Mouse (Mus musculus): ENCODE results near the gene Tcirg1. TPM values are rescaled to one million over a fixed set of nuclear protein-coding genes. Genes with fewer than 3 reads are reported as not detected.

The Tcirg1 gene
- polyA plus RNA-seq, 1 experiment from 2014 or later = 24.7 TPM

DNA sequence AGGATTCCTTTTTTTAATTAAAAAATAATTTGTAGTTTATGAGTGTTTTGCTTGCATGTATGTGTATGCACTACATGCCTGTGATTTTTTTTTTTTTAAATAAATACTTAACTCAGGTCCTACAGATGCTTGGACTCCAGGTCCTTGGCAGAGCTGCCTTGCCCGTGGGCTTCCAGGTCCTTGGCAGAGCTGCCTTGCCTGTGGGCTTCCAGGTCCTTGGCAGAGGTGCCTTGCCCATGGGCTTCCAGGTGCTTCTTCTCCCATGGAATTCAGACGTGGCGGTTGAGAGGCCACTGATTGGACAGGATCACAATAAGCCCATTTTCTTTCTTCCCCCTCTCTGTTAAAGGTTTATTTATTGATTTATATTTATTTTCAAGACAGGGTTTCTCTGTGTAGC, 49.7 kb downstream of the Tcirg1 start:
- WGBS (ENCODE audit: insufficient replicate concordance) = 65% methylated on average over 3 of the region's 3 CpGs
- no peak overlapping the region for H3K4me3 ChIP-seq
- H3K27ac ChIP-seq = no peak overlapping the region
- H3K36me3 ChIP-seq = no peaks in the 10 kb centered on the region
- H3K9me3 ChIP-seq (replicated peaks) = no peaks in the 10 kb centered on the region
- ATAC-seq = no peak
- H3K4me2 ChIP-seq = no peak overlapping the region
- H3K9ac ChIP-seq = no peak overlapping the region
- no peaks in the 10 kb centered on the region for H3K27me3 ChIP-seq (replicated peaks)
- peaks cover 46% of the 10 kb centered on the region for H3K4me1 ChIP-seq

DNA sequence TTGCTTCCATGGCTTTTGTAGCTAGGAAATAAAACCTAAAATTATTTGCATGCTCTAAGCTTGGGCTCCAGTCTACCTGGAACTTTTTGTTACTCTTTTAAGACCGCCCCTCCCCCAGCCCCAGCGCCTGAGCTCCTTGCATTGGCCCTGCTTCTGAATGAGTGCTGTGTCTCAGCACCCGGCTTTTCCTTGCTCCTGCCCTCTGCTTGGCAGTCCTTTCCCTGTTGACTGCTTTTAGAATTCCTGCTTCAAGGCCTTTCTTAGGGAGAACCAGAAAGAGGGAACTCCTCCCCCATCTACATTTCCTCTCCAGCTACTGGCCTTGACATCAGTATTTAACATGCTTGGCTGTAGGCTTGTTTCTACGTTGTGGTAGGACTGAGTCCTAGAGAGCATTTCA, 51.3 kb downstream of the Tcirg1 start:
- Histone ChIP-seq H3K9me3 (replicated peaks) (no peaks in the 10 kb centered on the region), H3K27ac (no peak overlapping the region), H3K4me3 (no peak overlapping the region), H3K9ac (no peak overlapping the region), H3K36me3 (no peaks in the 10 kb centered on the region), H3K27me3 (replicated peaks) (no peaks in the 10 kb centered on the region), H3K4me2 (0 out of 2 replicates have a peak overlapping the region, but pooled peaks have one; percentile 9), H3K4me1 (peaks cover 48% of the 10 kb centered on the region)
- WGBS (ENCODE audit: insufficient replicate concordance) = 43% methylated on average over 4 of the region's 4 CpGs
- ATAC-seq = no peak

DNA sequence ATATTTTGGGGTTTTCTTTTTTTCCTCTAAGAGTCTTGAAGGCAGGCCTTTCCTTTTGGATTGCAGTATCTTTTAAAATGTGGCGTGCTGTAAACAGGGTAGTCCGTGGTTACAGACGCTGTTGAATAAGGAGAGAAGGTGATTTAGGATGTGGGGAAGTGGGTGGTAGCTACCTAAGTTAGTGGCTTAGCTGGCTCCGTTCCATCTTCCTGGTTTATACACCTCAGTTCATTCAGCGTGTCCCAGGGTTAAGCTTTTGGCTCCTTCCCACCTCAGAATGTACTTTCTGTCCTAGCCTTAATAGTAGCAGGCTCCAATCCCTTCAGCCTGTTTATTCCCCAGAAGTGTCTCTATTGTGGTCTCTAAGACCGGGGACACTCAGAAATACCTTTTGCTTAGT, 51.8 kb downstream of the Tcirg1 start:
- 64% methylated on average over 6 of the region's 6 CpGs for WGBS (ENCODE audit: insufficient replicate concordance)
- Histone ChIP-seq H3K4me2 (0 out of 2 replicates have a peak overlapping the region, but pooled peaks have one; percentile 9), H3K27ac (no peak overlapping the region), H3K9me3 (replicated peaks) (no peaks in the 10 kb centered on the region), H3K9ac (no peak overlapping the region), H3K4me3 (no peak overlapping the region), H3K36me3 (no peaks in the 10 kb centered on the region), H3K4me1 (peaks cover 51% of the 10 kb centered on the region), H3K27me3 (replicated peaks) (no peaks in the 10 kb centered on the region)
- no peak for ATAC-seq

DNA sequence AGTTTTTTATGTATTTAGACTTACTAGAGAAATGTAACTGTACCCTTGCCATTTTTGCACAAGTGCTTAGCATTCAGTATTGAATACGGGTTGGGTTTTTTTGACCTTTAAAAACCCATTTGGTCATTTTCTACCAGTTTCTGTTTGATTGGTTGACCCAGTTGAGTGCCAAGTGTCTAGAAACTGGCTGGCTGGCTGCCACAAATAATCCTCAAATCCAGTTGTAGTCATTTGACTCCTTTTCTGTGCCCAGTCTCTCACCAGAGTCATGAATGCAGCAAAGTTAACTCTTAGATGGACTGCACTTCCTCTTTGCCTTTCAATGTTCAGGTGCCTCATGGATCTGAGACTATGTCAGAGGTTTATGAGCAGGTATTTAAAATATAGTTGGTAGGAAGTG, 53.0 kb downstream of the Tcirg1 start:
- WGBS (ENCODE audit: insufficient replicate concordance) = 88% methylated on average over 1 of the region's 1 CpGs
- peak overlapping the region; percentile 93 for H3K4me2 ChIP-seq
- ATAC-seq = no peak
- H3K4me3 ChIP-seq = no peak overlapping the region
- H3K27me3 ChIP-seq (replicated peaks) = no peaks in the 10 kb centered on the region
- no peak overlapping the region for H3K27ac ChIP-seq
- no peaks in the 10 kb centered on the region for H3K36me3 ChIP-seq
- no peaks in the 10 kb centered on the region for H3K9me3 ChIP-seq (replicated peaks)
- no peak overlapping the region for H3K9ac ChIP-seq
- peaks cover 58% of the 10 kb centered on the region for H3K4me1 ChIP-seq

DNA sequence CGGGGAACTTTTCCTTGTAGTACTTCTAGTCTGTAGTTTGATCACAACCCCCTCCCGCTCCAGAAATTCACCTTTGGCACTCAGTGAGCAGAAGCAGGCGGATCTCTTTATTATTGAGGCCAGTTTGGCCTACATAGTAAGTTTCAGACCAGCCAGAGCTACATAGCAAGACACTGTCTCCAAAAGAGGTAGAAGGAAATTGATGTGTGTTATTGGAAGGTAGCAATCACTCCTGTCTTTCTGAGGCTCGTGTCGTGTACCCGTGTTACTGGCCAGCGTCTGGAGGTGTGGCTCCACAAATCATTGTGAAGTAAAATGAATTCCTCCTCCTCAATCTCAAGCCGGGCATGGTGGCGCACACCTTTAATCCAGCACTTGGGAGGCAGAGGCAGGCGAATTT, 53.8 kb downstream of the Tcirg1 start:
- Histone ChIP-seq H3K4me2 (peak overlapping the region; percentile 93), H3K27me3 (replicated peaks) (no peaks in the 10 kb centered on the region), H3K9ac (no peak overlapping the region), H3K27ac (no peak overlapping the region), H3K9me3 (replicated peaks) (no peaks in the 10 kb centered on the region), H3K4me3 (peak overlapping the region; percentile 73), H3K4me1 (peaks cover 58% of the 10 kb centered on the region), H3K36me3 (no peaks in the 10 kb centered on the region)
- ATAC-seq = no peak
- WGBS (ENCODE audit: insufficient replicate concordance) = 75% methylated on average over 10 of the region's 10 CpGs

DNA sequence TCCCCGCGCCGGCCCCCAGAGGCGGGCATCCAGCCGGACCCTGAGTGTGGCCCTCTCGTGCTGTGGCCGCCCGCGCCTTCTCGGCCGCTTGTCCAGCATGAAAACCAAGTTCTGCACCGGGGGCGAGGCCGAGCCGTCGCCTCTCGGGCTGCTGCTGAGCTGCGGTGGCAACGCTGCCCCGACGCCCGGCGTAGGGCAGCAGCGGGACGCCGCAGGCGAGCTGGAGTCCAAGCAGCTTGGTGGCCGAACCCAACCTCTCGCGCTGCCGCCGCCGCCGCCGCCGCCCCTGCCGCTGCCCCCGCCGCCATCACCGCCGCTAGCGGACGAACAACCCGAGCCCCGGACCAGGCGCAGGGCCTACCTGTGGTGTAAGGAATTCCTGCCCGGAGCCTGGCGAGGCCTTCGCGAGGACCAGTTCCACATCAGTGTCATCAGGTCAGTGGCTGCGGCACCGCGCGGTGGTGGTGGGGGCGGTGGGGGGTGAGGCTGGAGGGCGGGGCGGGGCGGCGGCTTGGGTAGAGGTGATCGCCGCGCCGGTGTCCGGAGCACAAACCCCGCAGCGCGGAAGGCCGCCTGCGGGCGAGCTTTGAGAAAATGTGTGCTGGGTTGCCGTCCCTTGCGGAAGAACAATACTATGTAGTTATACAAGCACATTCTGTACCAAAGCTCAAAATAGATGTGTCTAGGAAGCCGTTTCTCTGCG, 54.8 kb downstream of the Tcirg1 start:
- Histone ChIP-seq H3K36me3 (no peaks in the 10 kb centered on the region), H3K27me3 (replicated peaks) (no peaks in the 10 kb centered on the region), H3K4me2 (peak overlapping the region; percentile 93), H3K27ac (peak overlapping the region; percentile 95), H3K4me3 (peak overlapping the region; percentile 73), H3K4me1 (peaks cover 56% of the 10 kb centered on the region), H3K9ac (peak overlapping the region; percentile 85), H3K9me3 (replicated peaks) (no peaks in the 10 kb centered on the region)
- WGBS (ENCODE audit: insufficient replicate concordance) = under 1% methylated on average over 64 of the region's 74 CpGs
- ATAC-seq = peak; percentile 3; the same call in 1 of the 2 replicates

DNA sequence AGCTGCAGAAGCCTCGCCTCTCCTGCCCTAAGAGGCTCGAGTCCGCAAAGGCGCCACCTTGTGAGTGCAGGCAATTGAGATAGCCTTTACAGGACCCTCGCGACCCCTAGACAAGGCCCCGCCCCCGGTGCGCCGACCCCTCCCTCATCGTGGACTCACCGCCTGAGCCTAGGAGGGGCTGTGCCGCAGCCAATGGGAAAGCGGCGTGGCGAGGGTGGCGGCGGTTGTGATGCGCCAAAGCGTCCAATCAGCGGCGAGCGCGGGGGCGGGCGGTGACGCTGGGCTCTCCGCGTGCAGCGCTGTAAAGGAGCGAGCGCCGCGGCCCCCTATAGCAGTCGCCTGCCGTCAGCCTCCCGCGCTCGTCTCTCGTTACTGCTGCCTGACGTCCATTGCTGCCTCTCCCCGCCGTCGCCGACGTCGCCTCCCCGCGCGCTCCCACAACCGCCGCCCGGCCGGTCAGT, 55.4 kb downstream of the Tcirg1 start, which contains the start of gene Chka:
Chka (plus strand) TSS at position 272 of the 461 bp plus-strand sequence.
- Histone ChIP-seq H3K9me3 (replicated peaks) (no peaks in the 10 kb centered on the region), H3K4me2 (peak within 1 kb of the TSS; percentile 93), H3K9ac (peak within 1 kb of the TSS; percentile 85), H3K36me3 (no peaks in the 10 kb centered on the region), H3K4me1 (peaks cover 55% of the 10 kb centered on the region), H3K4me3 (peak within 1 kb of the TSS; percentile 73), H3K27me3 (replicated peaks) (no peaks in the 10 kb centered on the region), H3K27ac (peak within 1 kb of the TSS; percentile 95)
- under 1% methylated on average over 50 of the region's 54 CpGs for WGBS (ENCODE audit: insufficient replicate concordance)
- peak; percentile 96 for ATAC-seq

DNA sequence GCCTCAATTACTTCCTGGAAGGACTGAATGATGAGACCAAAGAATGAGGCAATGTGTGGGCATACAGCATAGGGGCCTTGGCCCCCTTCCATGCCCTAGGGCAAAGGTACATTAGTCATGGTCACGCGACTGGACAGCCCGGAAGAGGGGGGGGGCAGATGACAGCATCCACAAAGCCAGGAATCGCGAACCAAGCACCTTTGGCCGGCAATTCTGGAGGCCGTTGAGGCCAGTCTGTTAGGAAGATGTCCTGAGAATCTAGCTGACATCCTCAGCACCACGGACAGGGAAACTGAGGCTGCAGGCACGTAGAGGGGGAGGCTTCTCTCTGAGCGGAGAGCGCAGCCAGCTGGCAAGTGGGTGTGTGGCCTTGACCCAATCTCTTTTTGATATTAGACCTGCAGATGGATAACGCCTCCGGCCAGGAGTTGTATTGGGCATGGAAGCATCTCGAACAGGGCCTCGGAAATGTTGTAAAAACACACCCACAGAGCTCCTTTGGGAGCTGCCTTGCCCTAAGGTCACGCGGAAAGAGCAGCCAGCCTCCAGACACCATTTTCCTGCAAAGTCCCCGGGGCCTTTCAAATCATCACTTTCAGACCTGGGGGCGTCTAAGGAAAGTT, 56.0 kb downstream of the Tcirg1 start:
- Histone ChIP-seq H3K4me2 (peak overlapping the region; percentile 93), H3K4me3 (peak overlapping the region; percentile 73), H3K27ac (peak overlapping the region; percentile 75), H3K36me3 (no peaks in the 10 kb centered on the region), H3K9me3 (replicated peaks) (no peaks in the 10 kb centered on the region), H3K9ac (peak overlapping the region; percentile 67), H3K4me1 (peaks cover 53% of the 10 kb centered on the region), H3K27me3 (replicated peaks) (no peaks in the 10 kb centered on the region)
- WGBS (ENCODE audit: insufficient replicate concordance) = 8% methylated on average over 19 of the region's 19 CpGs
- peak; percentile 6; the same call in 1 of the 2 replicates for ATAC-seq

DNA sequence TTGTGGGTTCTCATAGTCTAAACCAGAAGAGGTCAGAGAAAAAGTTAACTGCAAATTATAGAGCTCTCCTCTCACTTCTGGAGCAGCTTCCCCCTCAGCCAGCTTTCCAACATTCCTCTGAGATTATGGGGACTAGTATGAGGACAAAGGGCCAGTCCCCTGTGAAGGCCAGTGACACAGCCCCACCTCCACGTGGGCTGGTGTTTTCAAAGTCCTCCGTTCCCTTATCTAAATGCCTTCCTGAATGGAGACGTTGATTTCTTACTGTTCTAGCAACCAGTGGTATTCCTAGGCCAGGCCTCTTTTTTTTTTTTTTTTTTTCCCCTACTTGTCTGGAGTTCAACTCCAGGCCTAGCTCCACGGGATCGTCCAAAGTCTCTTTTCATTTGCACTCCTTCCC, 56.9 kb downstream of the Tcirg1 start:
- Histone ChIP-seq H3K36me3 (no peaks in the 10 kb centered on the region), H3K27ac (peak overlapping the region; percentile 75), H3K4me2 (no peak overlapping the region)

DNA sequence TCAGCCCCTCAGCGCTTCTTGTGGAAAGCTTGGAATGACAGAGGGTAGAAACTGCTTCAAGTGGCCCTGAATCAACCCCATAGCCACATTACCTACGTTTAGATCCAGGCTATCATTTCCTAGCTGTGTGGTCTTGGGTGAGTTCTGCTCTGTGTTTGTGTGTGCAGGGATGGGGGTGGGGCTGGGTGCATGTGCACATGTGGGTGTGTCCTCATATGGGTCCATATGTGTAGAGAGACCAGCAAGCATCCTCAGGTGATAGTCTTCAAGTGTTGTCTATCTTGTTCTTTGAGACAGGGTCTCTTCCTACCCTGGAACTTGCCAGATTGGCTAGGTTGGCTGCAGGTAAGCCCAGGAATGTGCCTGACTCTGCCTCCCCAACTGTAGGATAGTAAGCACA, 57.7 kb downstream of the Tcirg1 start:
- WGBS (ENCODE audit: insufficient replicate concordance) = 73% methylated on average over 2 of the region's 2 CpGs
- Histone ChIP-seq H3K36me3 (no peaks in the 10 kb centered on the region), H3K27me3 (replicated peaks) (no peaks in the 10 kb centered on the region), H3K9ac (no peak overlapping the region), H3K9me3 (replicated peaks) (no peaks in the 10 kb centered on the region), H3K4me2 (no peak overlapping the region), H3K4me1 (peaks cover 40% of the 10 kb centered on the region), H3K4me3 (no peak overlapping the region), H3K27ac (no peak overlapping the region)
- ATAC-seq = no peak

More for the DNA sequence above, 56.9 kb downstream of the Tcirg1 start:
- Histone ChIP-seq H3K27me3 (replicated peaks) (no peaks in the 10 kb centered on the region), H3K4me1 (peaks cover 45% of the 10 kb centered on the region), H3K4me3 (no peak overlapping the region), H3K9ac (no peak overlapping the region), H3K9me3 (replicated peaks) (no peaks in the 10 kb centered on the region)
- WGBS (ENCODE audit: insufficient replicate concordance) = 11% methylated on average over 5 of the region's 5 CpGs
- no peak for ATAC-seq

DNA sequence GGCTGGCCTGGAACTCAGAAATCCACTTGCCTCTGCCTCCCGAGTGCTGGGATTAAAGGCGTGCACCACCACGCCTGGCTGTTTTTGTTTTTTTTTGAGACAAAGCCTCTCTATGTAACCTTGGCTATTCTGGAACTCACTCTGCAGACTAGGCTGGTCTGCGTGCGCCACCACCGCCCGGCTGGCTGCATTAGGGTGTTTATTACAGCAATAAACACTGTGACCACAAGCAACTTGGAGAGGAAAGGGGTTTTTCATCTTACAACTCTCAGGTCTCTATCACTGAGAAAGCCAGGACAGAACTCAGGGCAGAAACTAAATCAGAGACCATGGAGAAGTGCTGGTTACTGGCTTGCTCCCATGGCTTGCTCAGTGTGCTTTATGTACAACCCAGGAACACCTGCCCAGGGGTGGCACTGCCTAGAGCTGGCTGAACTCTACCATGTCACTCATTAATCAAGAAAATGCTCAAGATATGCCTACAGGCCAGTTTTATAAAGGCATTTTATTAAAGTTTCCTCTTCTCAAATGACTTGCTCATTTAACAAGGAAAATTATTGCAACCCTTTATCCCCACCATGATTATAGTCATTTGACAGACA, 58.6 kb downstream of the Tcirg1 start:
- WGBS (ENCODE audit: insufficient replicate concordance) = 74% methylated on average over 7 of the region's 7 CpGs
- Histone ChIP-seq H3K4me1 (peaks cover 31% of the 10 kb centered on the region), H3K9ac (no peak overlapping the region), H3K27ac (no peak overlapping the region), H3K36me3 (no peaks in the 10 kb centered on the region), H3K4me2 (no peak overlapping the region), H3K27me3 (replicated peaks) (no peaks in the 10 kb centered on the region), H3K9me3 (replicated peaks) (no peaks in the 10 kb centered on the region), H3K4me3 (no peak overlapping the region)
- no peak for ATAC-seq

DNA sequence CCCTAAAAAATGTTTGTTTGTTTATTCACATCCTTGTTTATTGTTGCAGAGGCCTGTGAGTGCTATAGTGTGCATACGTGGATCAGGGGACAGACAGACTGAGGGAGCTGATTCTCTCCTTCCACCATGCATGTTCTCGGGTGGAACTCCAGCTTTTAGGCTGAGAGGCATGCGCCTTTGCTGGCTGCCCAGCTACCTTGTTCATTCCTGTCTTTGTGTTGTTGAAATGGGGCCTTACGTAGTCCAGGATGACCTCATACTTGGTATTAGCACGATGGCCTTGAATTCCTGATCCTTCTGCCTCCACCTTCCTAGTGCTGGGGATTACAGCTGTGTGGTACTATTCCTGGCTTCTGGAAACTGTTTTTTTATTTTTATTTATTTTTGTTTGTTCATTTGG, 59.2 kb downstream of the Tcirg1 start:
- ATAC-seq = no peak
- no peak overlapping the region for H3K27ac ChIP-seq
- H3K4me1 ChIP-seq = peaks cover 25% of the 10 kb centered on the region
- no peak overlapping the region for H3K4me2 ChIP-seq
- 79% methylated on average over 5 of the region's 5 CpGs for WGBS (ENCODE audit: insufficient replicate concordance)
- no peak overlapping the region for H3K9ac ChIP-seq
- no peaks in the 10 kb centered on the region for H3K36me3 ChIP-seq
- no peak overlapping the region for H3K4me3 ChIP-seq
- no peaks in the 10 kb centered on the region for H3K9me3 ChIP-seq (replicated peaks)
- H3K27me3 ChIP-seq (replicated peaks) = no peaks in the 10 kb centered on the region

All from liver, embryonic 12.5 days (tissue).